Comparison of ENCODE assay signal across 8 mouse cellular contexts in the genomic region with DNA sequence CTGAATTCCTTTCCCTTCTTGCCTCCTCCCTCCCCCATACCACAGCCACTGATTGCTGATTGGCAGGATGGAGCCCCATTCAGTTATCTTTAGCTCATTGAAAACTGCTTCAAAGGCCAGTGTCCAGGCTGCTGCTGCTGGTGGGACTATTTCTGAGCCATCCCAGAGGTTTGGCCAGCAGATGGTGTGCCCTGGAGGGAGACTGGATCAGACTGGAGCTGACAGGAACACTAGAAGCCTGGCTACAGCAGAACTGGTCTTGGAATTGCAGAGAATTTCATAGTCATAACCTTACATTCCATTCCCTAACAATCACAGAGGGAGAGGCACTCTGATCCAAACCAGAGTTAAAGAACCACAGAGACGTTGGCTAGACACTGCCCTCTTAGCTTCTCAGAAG.
DNase-seq lines count a peak whose midpoint lies in the region; ATAC-seq lines count a peak whose summit lies in the region.

No protein-coding gene starts in this region.

- H3K36me3 ChIP-seq in intestine, embryonic 16.5 days (ENCODE audit: control insufficient read depth, insufficient read depth, low read length): no peaks in the 10 kb centered on the region
- no peaks in the 10 kb centered on the region for H3K36me3 ChIP-seq in liver, embryonic 13.5 days

- 29% methylated on average over 1 of the region's 1 CpGs for WGBS in intestine, embryonic 16.5 days
- 43% methylated on average over 1 of the region's 1 CpGs for WGBS in liver, embryonic 13.5 days (ENCODE audit: insufficient replicate concordance)

- H3K9ac ChIP-seq in intestine, embryonic 16.5 days (ENCODE audit: low read depth, low read length): no peak overlapping the region
- H3K9ac ChIP-seq in liver, embryonic 13.5 days: no peak overlapping the region

- H3K4me2 ChIP-seq in intestine, embryonic 16.5 days (ENCODE audit: low read depth, low read length): no peak overlapping the region
- no peak overlapping the region for H3K4me2 ChIP-seq in liver, embryonic 13.5 days

- peak; percentile 44; the same call in 1 of the 2 replicates for ATAC-seq in intestine, embryonic 16.5 days
- peak; percentile 43; the same call in 1 of the 2 replicates for ATAC-seq in liver, embryonic 13.5 days (ENCODE audit: low read depth)
- no peak for ATAC-seq in monocyte, adult 5-6 weeks (replicated peaks; ENCODE audit: insufficient number of reproducible peaks, low FRiP score, low TSS enrichment, poor library complexity, severe bottlenecking)

- no peaks in the 10 kb centered on the region for H3K9me3 ChIP-seq in intestine, embryonic 16.5 days (ENCODE audit: control insufficient read depth, low read length)
- no peaks in the 10 kb centered on the region for H3K9me3 ChIP-seq in liver, embryonic 13.5 days (replicated peaks)

- no peak overlapping the region for H3K27ac ChIP-seq in intestine, embryonic 16.5 days (ENCODE audit: low read length)
- H3K27ac ChIP-seq in liver, embryonic 13.5 days: peak overlapping the region; percentile 53; the same call in 1 of the 2 replicates

- H3K27me3 ChIP-seq in intestine, embryonic 16.5 days (replicated peaks; ENCODE audit: control insufficient read depth, insufficient read depth, low read length): no peaks in the 10 kb centered on the region
- H3K27me3 ChIP-seq in liver, embryonic 13.5 days: no peaks in the 10 kb centered on the region

- DNase-seq in NIH3T3 (ENCODE audit: low read depth): peak; percentile 84
- DNase-seq in embryo, embryonic 11 days: peak; percentile 51
- no peak for DNase-seq in liver, embryonic 13.5 days
- no peak for DNase-seq in right cerebral cortex, postnatal 36 days (ENCODE audit: low spot score in 2 of 2)
- no peak for DNase-seq in frontal cortex, postnatal 14 days (ENCODE audit: low spot score in 2 of 2)
- DNase-seq in B cell, adult 2 months: no peak

- peaks cover 6% of the 10 kb centered on the region for H3K4me1 ChIP-seq in intestine, embryonic 16.5 days (ENCODE audit: control insufficient read depth, insufficient read depth, low read length)
- peaks cover 5% of the 10 kb centered on the region for H3K4me1 ChIP-seq in liver, embryonic 13.5 days (replicated peaks)

- no peak overlapping the region for H3K4me3 ChIP-seq in intestine, embryonic 16.5 days (ENCODE audit: low read length)
- no peak overlapping the region for H3K4me3 ChIP-seq in liver, embryonic 13.5 days (replicated peaks)

Comparison
In these comparisons a context has a peak if more than half of its experiments do, and no peak if none do; other contexts are left out.
1. DNase-seq: peak in NIH3T3 (single experiment) and embryo, embryonic 11 days (single experiment); none in liver, embryonic 13.5 days (single experiment), right cerebral cortex, postnatal 36 days (0 of 2), frontal cortex, postnatal 14 days (0 of 2) and B cell, adult 2 months (0 of 2).